Mouse (Mus musculus) NIH3T3 (cell line): Measurements from ENCODE around the gene Atp10a.

Experiments used
- DNase-seq: peaks from one replicate; pipeline ENCODE4 v3.0.0-alpha.2; 2012; ENCODE audit warnings: low read depth

Gene Atp10a

DNA sequence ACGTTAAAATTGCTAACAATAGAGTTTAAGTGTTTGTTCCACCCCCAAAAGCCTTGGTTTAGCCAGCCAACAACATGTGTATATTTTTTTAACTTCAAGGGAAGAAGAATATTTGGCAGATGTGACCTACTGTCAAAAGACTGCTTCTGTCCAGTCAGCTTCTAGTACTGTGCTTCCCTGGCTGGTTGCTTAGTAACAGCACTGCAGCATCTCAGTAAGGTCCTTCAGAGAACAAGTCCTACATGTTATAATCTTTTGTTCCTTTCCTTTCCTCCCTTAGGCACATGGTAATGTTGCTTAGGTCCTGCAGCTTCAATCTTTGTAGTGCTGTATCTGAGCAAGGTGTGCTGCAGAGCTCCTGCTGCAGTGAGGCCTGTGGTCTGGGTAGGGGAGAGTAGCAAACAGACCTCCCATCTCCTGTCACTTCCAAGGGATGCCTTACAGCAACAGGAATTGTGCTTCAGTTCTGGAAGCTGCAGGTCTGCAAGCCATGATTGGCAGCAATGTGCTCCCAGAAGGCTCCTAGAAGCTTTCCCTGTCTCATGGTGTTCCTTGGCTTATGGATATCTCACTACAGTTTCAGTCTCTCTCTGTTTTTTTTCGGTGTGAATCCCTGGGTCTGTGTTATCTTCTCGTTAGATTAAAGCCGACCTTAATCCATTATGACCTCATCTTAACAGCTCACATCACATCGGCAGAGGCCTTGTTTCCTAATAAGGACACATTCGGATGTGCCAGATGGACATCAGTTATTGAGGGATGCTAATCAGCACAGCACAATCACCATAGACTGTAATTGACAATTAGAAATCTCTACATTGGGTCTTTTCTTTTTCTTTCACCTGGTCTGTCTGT is 34.3 kb downstream of the Atp10a start:
- no peak for DNase-seq

DNA sequence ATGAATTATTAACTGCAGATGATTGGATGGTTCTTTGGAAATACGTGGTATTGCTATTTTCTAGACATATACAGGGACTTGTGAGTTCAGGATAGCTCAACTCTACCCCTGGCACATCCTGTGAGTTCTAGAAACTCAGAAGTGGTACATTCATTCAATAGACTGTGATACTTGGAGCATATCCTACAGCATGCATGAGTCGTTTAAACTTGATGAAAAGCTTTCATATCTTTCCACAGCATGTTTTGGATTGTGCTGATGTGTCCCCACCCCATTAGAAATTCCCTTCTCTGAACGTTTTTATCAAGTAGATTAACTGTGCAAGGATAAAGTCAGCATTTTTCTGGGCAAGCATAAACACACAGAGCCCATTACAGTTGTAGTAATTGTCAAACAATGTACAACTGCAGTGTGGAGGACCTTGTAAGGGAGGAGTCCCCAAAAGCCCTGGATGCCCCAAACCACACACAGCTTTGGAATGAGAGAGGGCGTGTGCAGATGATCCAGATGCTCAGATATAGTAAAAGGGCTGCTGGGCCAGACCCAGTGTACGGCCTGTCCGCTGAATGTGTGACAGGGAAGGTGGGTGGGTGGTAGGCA is 35.1 kb downstream of the Atp10a start:
- peak; percentile 50 for DNase-seq

DNA sequence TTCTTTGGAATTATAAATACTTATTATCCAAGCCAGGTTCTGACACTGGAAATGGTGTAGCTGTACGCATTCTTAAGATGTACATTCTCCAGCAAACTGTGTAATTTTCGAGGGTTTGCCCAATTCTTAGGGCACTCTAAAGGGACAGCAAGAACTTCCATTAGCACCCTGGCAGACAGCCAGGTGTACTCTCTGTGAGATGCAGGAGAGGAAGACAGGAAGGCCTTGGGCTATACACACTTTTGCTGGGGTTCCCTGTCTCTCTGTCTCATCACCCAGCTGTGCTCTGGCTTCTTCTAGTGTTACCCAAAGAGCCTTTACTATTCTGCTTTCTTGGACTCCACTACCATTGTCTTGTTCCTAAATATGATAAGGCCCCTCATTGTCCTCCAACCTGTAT is 36.7 kb downstream of the Atp10a start:
- peak; percentile 37 for DNase-seq

DNA sequence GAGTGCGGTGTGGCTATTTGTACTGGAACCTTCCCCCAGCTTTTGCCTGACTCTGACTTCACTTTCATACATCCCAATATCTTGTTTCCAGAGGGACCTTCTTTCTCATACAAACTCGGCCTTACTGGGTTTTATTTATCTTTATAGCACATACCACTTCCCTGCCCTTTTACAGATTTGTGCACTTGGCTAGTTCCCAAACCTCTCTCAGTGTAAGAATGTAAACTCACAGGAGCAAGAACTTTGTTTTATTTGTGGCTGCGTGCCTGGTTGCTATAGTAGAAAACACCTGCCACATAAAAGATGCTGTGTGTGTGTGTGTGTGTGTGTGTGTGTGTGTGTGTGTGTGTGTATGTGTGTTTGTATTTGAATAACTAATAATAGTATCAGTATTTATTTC is 37.4 kb downstream of the Atp10a start:
- peak; percentile 89 for DNase-seq

DNA sequence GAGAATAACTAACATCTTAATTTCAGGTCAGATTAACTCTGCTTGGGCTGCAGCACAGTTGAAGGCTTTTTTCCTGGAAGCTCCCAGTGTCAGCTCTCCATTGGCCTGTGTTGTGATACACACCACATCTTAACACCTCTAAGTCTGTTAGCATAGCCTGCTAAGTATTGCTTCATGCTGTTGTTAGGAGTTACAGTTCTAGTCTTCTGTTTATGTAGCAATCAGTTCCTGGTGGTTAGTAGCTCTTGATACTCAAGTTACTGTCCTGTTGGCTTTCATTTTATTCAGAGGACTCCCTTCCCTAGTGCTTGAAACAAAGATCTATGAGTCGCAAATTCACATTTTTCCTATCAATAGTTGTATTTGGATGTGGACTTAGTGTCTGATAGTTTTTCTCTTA is 39.7 kb downstream of the Atp10a start:
- DNase-seq, result no peak

DNA sequence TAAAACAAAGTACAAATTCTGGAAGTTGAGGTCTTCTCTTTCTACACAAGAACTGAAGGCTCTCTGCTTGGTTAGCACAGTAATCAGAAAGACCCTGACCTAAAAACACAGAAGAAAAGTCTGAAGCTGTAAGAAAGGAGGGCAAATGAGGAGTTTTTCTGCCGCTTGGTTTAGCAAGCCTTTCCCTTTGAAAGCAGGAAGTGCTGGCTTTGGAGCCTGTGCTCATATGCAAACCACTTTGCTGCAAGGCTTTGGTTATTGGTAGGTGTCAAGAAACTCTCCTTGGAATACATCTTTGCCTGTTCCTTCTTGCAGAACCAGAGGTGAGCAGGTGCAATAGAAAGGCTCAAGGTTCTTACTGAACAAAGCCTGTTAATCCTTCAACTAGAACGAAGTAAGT is 41.1 kb downstream of the Atp10a start:
- no peak for DNase-seq

DNA sequence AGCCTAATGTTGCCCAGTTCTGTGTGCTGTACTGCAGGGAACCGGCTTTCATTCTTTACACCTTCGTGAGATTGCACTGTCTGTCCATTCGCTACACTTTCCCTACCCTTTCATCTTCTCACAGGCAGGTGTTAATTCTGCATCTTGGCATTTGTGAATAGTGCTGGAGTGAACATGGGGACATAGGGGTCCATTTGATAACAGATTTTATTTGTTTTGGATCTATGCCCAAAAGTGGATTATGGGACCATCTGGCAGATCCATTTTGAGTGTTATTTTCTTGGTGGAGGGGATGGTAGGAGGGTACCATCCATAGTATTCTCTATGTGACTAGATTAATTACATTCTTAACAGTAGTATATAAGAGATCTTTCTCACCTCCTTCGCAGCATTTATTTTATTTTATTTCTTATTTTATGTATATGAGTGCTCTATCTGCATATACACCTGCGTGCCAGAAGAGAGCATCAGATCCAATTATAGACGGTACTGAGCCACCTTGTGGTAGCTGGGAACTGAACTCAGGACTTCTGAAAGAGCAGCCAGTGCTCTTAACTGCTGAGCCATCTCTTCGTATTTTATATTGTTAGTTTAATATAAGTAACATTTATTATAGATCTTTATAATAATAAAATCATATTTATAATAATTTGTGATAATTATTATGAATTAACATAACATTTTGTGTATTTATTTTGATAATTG is 42.9 kb downstream of the Atp10a start:
- no peak for DNase-seq

DNA sequence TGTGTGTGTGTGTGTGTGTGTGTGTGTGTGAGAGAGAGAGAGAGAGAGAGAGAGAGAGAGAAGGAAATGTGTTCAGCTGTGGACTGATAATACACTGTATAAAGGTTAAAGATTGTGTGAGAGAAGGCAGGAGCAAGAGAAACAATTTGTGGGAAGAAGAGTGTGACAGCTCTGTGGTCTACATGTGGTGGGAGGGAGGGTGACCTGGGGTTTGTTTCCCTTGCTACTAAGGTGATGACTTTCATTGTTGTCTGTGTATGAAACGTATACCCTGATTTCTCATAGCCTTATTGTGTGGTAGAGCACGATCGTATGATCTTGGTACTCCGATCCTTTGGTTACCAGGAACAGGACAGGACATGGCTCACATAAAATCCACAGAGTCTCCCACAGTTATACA is 45.3 kb downstream of the Atp10a start:
- DNase-seq, result no peak

DNA sequence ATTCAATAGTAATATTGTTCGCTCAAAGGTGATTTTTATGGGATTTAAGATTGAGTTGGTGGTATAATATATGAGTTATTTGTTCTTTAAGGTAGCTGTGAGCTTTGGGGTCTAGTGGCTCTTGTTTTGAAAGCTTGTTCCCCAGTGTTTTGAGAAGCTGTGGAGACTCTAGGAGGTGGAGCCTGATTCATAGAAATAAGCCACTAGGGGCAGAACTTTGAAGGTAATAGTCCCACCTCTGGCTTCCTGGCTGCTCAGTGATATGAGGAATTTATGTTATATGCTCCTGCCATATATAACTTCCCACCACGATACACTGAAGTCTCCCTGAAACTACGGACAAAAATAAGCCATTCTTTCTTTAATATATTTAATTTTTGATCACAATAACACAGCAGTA is 49.2 kb downstream of the Atp10a start:
- DNase-seq, result no peak

DNA sequence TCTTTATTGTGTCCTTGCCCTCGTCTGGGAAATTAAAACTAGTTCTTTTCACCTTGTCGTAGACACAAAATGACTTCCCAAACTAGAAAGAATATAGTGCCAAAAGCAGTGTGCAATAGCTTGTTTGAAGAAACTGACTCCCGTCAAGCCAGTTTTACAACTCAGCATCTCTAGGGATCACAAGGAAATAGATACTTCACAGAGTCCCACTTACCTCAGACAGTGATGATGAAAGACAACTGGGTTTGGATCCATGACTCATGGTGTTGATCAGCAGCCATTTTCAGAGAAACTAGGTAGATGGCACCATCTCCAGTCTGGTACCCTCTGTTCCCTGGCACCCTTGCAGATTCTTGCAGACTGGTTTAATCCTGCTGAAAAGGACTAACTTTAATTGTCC is 53.3 kb downstream of the Atp10a start:
- DNase-seq, result peak; percentile 59

DNA sequence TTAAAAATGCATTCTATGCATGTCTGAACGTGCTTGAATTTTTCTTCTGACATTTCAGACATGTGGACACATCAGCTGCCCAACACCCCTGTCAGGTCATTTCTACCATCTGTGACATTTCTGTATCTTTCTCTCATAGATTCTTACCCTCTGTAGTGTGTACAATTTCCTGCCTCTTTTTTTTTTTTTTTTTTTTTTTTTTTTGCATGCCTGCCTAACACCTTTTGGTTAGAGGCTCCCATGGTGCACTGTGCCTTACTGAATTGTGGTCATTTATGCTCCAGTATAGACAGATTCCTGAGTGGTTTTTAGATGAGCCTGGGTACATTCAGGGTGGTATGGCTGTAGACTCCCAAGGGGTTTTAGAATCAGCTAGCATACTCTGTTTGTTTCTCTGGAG is 54.3 kb downstream of the Atp10a start:
- no peak for DNase-seq

DNA sequence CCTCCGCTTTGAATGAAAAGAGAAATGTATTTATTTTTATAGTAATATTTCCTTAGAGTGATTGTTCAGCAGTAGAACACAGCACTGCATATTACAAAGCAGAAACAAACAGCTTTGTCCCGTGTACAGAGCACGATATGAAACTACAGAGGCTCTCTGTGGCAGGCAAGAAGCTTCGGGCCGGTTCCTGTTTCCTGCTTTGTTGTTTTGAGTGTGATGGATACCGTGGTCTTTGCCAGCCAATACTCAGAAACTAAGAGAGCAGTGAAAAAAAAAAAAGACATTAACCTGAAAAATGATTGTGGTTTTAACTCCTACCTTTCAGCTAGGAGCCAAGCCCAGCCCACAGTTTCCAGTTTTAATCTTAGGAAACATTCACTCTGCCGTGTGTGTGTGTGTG is 55.8 kb downstream of the Atp10a start:
- DNase-seq, result no peak

DNA sequence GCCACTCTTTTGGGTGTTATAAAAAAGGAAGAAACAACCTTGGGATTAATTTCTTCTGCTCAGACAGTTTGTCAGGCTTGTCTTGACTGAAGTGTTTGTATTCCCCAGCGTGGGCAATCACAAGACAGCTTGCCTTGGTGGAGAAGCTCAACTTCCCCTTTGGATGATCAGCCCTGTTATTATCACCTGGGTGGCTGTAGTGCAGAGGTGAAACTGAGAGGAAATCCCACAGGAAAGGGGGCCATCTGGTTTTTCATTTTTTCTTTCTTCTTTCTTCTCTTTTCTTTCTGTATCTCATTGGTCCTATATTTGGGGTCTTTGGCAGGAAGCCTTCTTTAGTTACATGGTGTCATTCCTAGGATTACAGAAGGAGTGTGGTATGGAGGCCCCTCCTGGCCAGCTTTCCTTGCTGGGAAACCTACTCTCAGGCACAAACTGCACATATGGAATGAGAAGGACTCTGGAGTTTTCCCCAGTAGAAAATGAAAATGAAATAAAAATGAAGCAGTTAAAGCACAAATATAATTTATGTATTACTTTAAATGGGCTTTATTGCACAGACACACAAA is 59.7 kb downstream of the Atp10a start:
- no peak for DNase-seq

DNA sequence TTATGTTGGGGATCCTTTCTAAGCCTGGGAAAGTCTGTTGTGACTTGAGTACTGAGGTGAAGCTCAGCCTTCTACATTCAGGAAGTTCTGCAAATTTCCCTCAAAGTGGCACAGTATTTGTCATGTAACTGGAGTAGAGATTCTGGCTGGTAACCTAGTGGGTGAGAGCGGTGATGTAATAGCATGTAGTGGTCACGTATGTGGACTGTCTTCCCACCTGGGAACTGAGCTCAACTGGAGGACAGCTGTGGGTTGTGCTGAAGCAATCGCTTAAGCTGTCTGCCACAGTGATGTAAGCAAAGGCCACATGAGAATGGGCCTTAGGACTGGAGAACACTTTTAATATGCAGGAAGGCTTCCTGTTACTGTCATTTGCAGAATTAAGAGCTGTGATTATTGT is 60.7 kb downstream of the Atp10a start:
- no peak for DNase-seq

DNA sequence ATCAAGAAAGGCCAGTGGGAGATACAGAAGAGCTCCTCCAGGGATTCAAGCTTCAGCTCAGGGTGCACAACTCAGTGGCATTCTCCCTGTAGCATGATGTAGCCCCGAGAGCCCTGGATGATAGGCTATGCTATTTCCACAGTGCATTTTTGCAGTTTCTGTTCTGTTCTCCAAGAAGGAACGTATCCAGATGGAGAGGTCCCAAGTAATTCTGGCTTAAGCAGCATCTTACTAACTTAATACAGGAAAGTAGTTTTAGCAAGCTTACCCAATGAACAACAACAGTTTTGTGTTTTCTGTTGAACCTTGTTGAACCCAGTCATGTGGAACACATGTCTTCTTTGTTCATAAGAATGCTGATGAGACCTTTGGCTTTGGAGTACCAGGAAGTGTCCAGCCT is 62.6 kb downstream of the Atp10a start:
- peak; percentile 77 for DNase-seq

DNA sequence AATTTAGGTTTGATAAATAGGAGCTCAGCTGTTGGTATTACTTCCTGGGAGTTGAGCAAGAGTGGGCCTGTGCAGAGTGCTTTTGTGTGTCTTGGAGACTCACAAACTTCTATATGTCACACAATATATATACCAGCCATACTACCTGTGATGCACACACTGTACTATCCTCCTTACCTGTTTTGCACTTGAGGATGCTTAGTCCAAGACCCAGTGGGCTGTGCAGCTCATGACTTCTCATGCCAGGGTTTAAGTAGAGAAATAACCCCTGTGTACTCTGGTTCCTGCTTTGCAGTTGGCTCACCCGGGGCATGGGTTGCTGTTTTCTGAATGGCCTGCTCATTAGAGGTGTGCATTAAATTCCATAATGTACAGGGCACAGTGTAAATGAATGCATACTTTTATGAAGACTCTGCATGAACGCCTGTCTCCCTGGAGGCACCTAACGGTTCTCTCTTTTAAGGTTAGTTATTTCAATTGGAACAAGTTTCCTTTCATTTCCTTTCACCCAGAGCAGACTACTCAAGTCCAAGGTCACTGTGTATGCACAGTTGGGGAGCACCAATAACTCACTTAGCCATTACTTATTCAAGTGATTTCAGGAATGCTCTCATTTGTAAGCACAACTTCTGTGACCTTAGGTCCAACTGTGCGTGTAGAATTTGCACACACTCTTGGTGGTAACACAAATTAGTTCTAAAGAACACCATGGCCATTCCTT is 63.4 kb downstream of the Atp10a start:
- no peak for DNase-seq

DNA sequence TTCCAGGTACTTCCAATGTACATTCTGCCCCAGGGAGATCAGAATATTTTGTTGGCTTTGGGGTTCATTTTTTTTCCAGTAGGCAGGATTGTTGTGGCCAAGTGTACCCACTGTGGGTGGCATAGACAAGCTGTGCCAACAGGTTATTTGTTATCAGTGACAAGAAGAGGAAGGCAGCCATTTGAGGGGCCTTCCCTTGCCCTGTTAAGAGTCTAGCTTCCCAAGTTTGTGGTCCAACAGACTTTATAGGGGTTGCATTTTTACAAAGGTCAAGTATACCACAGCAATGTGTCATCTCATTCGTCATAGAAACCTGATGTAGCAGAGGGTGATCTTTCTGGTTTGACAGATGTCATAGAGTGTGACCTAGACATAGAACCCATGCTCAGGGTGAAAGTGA is 66.3 kb downstream of the Atp10a start:
- DNase-seq, result no peak

DNA sequence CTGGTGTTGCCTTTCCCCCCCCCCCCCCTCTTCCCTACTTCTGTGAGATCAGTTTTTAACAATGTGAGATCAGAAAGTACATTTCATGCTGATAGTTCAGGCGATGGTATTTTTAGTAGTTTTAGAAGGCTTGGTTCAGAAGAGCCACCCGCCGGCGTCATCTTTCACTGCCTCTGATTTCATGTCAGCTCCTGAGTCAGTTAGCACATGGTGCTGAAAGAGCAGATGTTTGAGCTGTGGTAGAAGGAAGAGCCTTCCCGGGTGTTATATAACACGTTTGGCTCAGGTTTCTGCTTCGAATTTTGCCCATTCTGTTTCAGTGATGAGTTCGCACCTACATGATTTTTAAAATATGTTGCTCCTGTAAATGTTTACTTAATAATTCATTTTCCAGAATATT is 74.2 kb downstream of the Atp10a start:
- peak; percentile 67 for DNase-seq

DNA sequence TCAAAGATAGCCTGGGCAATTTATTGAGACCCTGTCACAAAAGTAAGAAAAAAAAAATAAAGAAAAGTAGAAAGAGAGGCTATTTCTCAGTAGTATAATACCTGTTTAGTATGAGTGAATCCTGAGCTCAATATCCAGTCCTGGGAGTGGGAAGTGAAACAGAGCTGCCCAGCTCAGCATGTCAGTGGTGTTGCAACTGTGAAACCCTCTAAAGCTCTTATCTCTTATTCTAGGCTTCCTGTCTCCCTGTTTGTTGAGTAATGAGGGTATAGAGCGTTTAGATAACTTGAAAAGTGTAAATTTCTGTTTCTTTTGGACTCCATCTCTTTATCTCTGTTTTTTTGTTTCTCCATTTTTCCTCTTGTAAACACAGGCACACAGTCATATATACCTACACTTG is 74.9 kb downstream of the Atp10a start:
- no peak for DNase-seq

DNA sequence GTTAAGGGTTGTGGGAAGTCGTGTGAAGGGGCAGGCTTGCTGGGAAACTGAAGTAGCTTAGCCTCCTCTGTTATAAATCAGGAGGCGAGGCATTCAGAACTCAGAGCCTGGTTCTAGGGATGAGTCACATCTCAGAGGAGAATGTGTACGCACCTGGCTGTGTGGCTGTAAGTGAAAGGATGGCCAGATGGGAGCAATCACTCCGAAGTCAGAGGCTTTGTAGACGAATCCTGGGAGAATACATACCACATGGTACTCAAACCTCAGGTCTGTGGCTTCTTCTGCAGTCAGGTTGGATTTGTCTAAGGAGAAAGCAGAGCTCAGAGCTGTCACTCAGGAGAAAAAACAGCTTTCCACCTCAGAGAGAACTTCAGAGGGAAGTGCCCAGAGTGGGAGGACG is 76.4 kb downstream of the Atp10a start:
- peak; percentile 32 for DNase-seq

DNA sequence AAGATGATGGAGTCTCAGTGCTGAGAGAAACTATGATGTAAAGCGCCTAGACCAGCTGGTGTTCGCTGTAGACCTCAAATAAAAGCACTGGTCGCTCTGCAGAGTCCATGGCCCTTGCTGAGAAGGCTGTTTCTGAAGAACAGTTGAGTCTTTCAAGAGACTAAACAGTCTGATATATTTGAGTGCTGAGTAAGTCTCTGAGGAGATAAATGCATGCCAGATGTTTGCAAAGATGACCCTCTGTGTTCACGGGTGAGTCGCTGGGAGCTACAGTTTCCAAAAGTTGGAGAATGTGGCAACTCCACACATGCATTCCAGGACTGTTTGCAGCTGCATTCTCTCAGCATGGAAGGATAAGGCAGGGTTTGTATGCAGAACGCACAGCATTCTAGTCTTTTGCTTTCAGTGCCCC is 77.5 kb downstream of the Atp10a start:
- peak; percentile 90 for DNase-seq

DNA sequence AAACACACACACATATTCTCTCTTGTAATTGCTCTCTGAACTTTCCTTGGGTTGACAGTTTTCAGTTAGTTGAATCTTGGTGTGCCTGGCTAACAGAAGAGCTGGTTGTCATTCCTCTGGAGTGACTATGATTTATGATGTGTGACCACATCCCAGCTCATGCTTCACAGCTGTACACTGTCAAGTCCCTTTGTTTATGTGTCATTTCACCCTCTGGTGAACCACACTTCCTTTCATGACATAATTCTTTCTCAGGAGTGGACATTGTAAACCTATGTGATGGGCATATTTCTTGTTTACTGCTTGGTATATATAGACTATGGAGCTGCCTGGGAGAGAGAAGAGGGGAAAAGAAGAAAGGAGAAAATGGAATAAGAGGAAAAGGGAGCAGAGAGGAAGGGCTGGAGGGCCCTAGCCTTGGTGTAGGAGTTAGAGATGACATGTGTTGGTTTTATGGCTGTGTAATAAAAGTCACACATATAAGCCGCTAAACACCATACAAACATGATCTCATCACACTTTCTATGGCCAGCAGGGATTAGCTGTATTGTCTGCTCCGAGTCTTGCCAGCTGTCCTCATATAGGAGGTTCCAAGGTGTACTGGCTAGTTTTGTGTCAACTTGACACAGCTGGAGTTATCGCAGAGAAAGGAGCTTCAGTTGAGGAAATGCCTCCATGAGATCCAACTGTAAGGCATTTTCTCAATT is 81.0 kb downstream of the Atp10a start:
- no peak for DNase-seq
